Mouse (Mus musculus): ENCODE measurements around the gene Rhob.

DNA sequence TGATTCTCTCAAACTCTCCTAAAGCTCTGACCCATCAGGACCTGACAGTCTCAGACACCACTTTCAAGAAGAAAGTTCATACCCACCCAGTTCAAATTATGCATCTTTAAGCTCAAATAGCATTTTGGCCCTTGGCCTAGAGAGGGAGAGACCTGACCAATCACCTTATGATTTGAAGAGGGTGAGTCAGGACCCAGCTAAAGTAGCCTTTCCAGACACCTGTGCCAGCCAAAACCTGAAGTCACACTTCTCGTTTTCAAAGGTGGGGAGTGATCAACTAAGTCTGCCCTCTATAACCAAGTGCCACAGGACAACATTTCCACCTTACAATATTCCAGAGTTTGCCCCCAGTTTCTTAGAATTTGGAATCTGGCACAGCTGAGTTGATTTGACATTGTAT lies 12.5 kb downstream of the Rhob start:
- TF ChIP-seq CTCF (IDR thresholded peaks at IDR 0.05; ENCODE audit: extremely low read depth, insufficient read length, insufficient replicate concordance, low read depth, low read length) (no peak), POLR2A (IDR thresholded peaks at IDR 0.05; ENCODE audit: low read depth, low read length) (no peak)

Data from small intestine, adult 2 months (tissue).